Mouse (Mus musculus): Measurements from ENCODE around the gene Ankrd23. TPM values are rescaled to one million over a fixed set of nuclear protein-coding genes. Genes with fewer than 3 reads are reported as not detected.

Gene Ankrd23
- total and polyA plus RNA-seq, 3 experiments, result 2.8 to 6.1 (median 3.7) TPM

DNA sequence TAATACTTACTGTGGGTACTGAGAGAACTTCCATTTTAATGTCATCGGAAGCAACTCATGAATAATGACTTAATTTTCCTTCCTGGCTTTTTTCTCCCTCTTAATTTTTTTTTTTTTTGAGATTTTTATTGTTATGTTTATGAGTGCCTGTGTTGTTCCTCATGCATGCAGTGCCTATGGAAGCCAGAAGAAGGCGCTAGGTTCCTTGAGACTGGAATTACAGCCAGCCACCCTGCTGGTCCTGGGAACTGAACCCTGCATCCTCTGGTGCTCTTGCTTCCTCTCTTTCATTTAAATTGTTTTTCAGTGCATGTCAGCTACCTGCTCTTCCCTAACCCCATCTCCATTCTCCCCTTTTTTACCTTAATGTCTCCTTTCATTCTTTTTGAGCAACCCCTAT, 23.0 kb downstream of the Ankrd23 start:
- TF ChIP-seq RAD21 (IDR thresholded peaks at IDR 0.05; ENCODE audit: low read depth, low read length) (peak; percentile 35), SIN3A (IDR thresholded peaks at IDR 0.05; ENCODE audit: low read length) (no peak), POLR2A (IDR thresholded peaks at IDR 0.05; ENCODE audit: low read depth, low read length) (no peak), ELF1 (IDR thresholded peaks at IDR 0.05; ENCODE audit: low read depth, low read length) (no peak), CHD2 (IDR thresholded peaks at IDR 0.05; ENCODE audit: low read length) (no peak), BHLHE40 (IDR thresholded peaks at IDR 0.05; ENCODE audit: low read depth, low read length) (no peak), GABPA (IDR thresholded peaks at IDR 0.05; ENCODE audit: insufficient replicate concordance, low read depth, low read length) (no peak), MEF2A (IDR thresholded peaks at IDR 0.05; ENCODE audit: borderline replicate concordance, low read depth, low read length) (no peak), CHD1 (IDR thresholded peaks at IDR 0.05; ENCODE audit: low read depth, low read length) (no peak), ZNF384 (IDR thresholded peaks at IDR 0.05; ENCODE audit: low read depth, low read length) (no peak), SMC3 (IDR thresholded peaks at IDR 0.05; ENCODE audit: low read depth, low read length) (peak; percentile 24), E2F4 (IDR thresholded peaks at IDR 0.05; ENCODE audit: insufficient replicate concordance, low read depth, low read length) (no peak), JUN (IDR thresholded peaks at IDR 0.05; ENCODE audit: insufficient read depth, low read depth, low read length) (no peak), KAT2A (IDR thresholded peaks at IDR 0.05; ENCODE audit: insufficient replicate concordance, low read length) (no peak), PAX5 (IDR thresholded peaks at IDR 0.05; ENCODE audit: low read length) (no peak), ETS1 (conservative IDR thresholded peaks at IDR 0.05; ENCODE audit: low read depth, low read length) (no peak), CTCF (conservative IDR thresholded peaks at IDR 0.05 in 1 of 2, IDR thresholded peaks at IDR 0.05 in 1 of 2; ENCODE audit: low read depth in 2 of 2, low read length in 2 of 2) (peak in 1 of 2 experiments; percentile 55; a peak in 2 of 4 replicates), TCF12 (IDR thresholded peaks at IDR 0.05; ENCODE audit: low read depth, low read length) (no peak), MAZ (IDR thresholded peaks at IDR 0.05; ENCODE audit: low read depth, low read length) (no peak)
- in situ Hi-C loops (cut with MboI; ENCODE audit: low pct_ligation_motif_present, low pct_unique_long_range_greater_than_20kb, low sequenced_read_pairs) (no loop called here), dilution Hi-C loops (cut with MboI; ENCODE audit: extremely low pct_ligation_motif_present, extremely low pct_unique_long_range_greater_than_20kb, low sequenced_read_pairs) (no loop called here)
- Histone ChIP-seq H3K4me2 (ENCODE audit: insufficient read depth, low read depth, poor library complexity, severe bottlenecking) (no peak overlapping the region), H3K9me3 (replicated peaks; ENCODE audit: low read length) (no peaks in the 10 kb centered on the region), H3K4me1 (ENCODE audit: control insufficient read depth in 1 of 2, insufficient read depth in 2 of 2) (peaks cover 4 to 25% of the 10 kb centered on the region in 2 experiments; a peak in 2 of 4 replicates), H3K36me3 (replicated peaks in 1 of 2; ENCODE audit: control insufficient read depth in 1 of 2, insufficient read depth in 1 of 2, low read length in 1 of 2) (peaks cover 13 to 39% of the 10 kb centered on the region in 2 experiments), H3K79me2 (replicated peaks; ENCODE audit: control insufficient read depth, extremely low read depth, insufficient read depth, poor library complexity, severe bottlenecking) (no peaks in the 10 kb centered on the region), H3K4me3 (replicated peaks in 1 of 3; ENCODE audit: low read depth in 2 of 3, low read length in 2 of 3, poor library complexity in 1 of 3) (no peak overlapping the region), H3K27me3 (replicated peaks) (no peaks in the 10 kb centered on the region), H3K9ac (ENCODE audit: insufficient read depth, low read depth) (no peak overlapping the region), H3K27ac (ENCODE audit: insufficient read depth, low read depth) (no peak overlapping the region)
- DNase-seq (ENCODE audit: extremely low read depth), result peak; percentile 42

DNA sequence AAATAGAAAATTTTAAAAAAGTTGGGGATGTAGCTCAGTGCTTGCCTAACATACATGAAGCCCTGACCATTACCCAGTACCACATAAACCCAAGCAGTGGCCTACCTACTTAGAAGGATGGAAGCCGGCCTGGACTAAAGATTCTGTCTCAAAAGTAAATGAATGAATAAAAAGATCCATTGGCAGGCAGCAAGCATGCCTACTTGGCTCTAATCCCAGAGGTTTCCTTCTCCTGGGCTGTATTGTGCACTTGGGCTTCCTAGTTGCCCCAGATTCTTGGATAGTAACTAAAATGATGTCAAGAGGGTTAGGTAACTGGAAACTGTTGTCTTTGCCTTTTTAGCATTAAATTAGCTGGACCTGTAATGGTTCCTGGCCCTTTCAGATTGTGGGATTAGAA, 23.4 kb downstream of the Ankrd23 start:
- no peaks in the 10 kb centered on the region for H3K9me3 ChIP-seq (replicated peaks; ENCODE audit: low read length)
- no peak for TF ChIP-seq MAX (IDR thresholded peaks at IDR 0.05; ENCODE audit: low read length)
- no peak for TF ChIP-seq TCF12 (IDR thresholded peaks at IDR 0.05; ENCODE audit: low read depth, low read length)
- TF ChIP-seq POLR2AphosphoS2 (IDR thresholded peaks at IDR 0.05; ENCODE audit: low read depth, low read length), result no peak
- TF ChIP-seq CHD2 (IDR thresholded peaks at IDR 0.05; ENCODE audit: low read length), result no peak
- TF ChIP-seq ZNF384 (IDR thresholded peaks at IDR 0.05; ENCODE audit: low read depth, low read length), result no peak
- no peak for TF ChIP-seq E2F4 (IDR thresholded peaks at IDR 0.05; ENCODE audit: insufficient replicate concordance, low read depth, low read length)
- TF ChIP-seq RCOR1 (conservative IDR thresholded peaks at IDR 0.05; ENCODE audit: low read depth, low read length), result no peak
- no peak for TF ChIP-seq MXI1 (IDR thresholded peaks at IDR 0.05; ENCODE audit: low read depth, low read length)
- no peak for TF ChIP-seq MEF2A (IDR thresholded peaks at IDR 0.05; ENCODE audit: borderline replicate concordance, low read depth, low read length)
- TF ChIP-seq TBP (conservative IDR thresholded peaks at IDR 0.05; ENCODE audit: low read depth, low read length), result no peak
- TF ChIP-seq BHLHE40 (IDR thresholded peaks at IDR 0.05; ENCODE audit: low read depth, low read length), result no peak
- no peak for TF ChIP-seq ELF1 (IDR thresholded peaks at IDR 0.05; ENCODE audit: low read depth, low read length)
- TF ChIP-seq IRF4 (IDR thresholded peaks at IDR 0.05; ENCODE audit: low read depth, low read length), result no peak
- TF ChIP-seq NELFE (IDR thresholded peaks at IDR 0.05; ENCODE audit: low read depth, low read length), result no peak
- TF ChIP-seq KAT2A (IDR thresholded peaks at IDR 0.05; ENCODE audit: insufficient replicate concordance, low read length), result no peak
- no peak for TF ChIP-seq USF1 (IDR thresholded peaks at IDR 0.05; ENCODE audit: low read depth, low read length)
- TF ChIP-seq CHD1 (IDR thresholded peaks at IDR 0.05; ENCODE audit: low read depth, low read length), result no peak
- TF ChIP-seq MAZ (IDR thresholded peaks at IDR 0.05; ENCODE audit: low read depth, low read length), result no peak
- no peak for TF ChIP-seq HCFC1 (IDR thresholded peaks at IDR 0.05; ENCODE audit: low read depth, low read length)
- no peak for TF ChIP-seq MAFK (IDR thresholded peaks at IDR 0.05; ENCODE audit: insufficient replicate concordance, low read length)
- peak overlapping the region in 2 of 3 experiments; percentile 31 to 99 for H3K4me3 ChIP-seq (replicated peaks in 1 of 3; ENCODE audit: low read depth in 2 of 3, low read length in 2 of 3, poor library complexity in 1 of 3)
- H3K27ac ChIP-seq (ENCODE audit: insufficient read depth, low read depth), result no peak overlapping the region
- peak overlapping the region; percentile 89 for H3K4me2 ChIP-seq (ENCODE audit: insufficient read depth, low read depth, poor library complexity, severe bottlenecking)
- H3K27me3 ChIP-seq (replicated peaks), result no peaks in the 10 kb centered on the region
- no peaks in the 10 kb centered on the region for H3K79me2 ChIP-seq (replicated peaks; ENCODE audit: control insufficient read depth, extremely low read depth, insufficient read depth, poor library complexity, severe bottlenecking)
- no peak overlapping the region; the same call in 1 of the 2 replicates for H3K9ac ChIP-seq (ENCODE audit: insufficient read depth, low read depth)
- no peak for DNase-seq (ENCODE audit: extremely low read depth)
- dilution Hi-C loops (cut with MboI; ENCODE audit: extremely low pct_ligation_motif_present, extremely low pct_unique_long_range_greater_than_20kb, low sequenced_read_pairs) (no loop called here), in situ Hi-C loops (cut with MboI; ENCODE audit: low pct_ligation_motif_present, low pct_unique_long_range_greater_than_20kb, low sequenced_read_pairs) (no loop called here)
- peaks cover 4 to 26% of the 10 kb centered on the region in 2 experiments; a peak in 3 of 4 replicates for H3K4me1 ChIP-seq (ENCODE audit: control insufficient read depth in 1 of 2, insufficient read depth in 2 of 2)
- H3K36me3 ChIP-seq (replicated peaks in 1 of 2; ENCODE audit: control insufficient read depth in 1 of 2, insufficient read depth in 1 of 2, low read length in 1 of 2), result peaks cover 10 to 35% of the 10 kb centered on the region in 2 experiments

Data from CH12.LX (cell line).